Mouse (Mus musculus) lung, adult 2 months (tissue): ENCODE data around the gene Hmgcs1.
"Not testable (repeated sequence)": the region's sequence is repeated elsewhere in the genome, so short reads cannot be mapped to it uniquely, and the experiment has no call there.

Experiments used
- CTCF ChIP-seq: fragments of 200-500 bp; IDR thresholded peaks from 2 replicates; pipeline ENCODE4 v1.5.1; 2011; ENCODE audit warnings: mild to moderate bottlenecking, low read length, control low read depth; ENCODE audit not compliant: insufficient read depth
- POLR2A ChIP-seq: fragments of 200-500 bp; IDR thresholded peaks from 2 replicates; pipeline ENCODE4 v1.6.1; 2011; ENCODE audit warnings: low read depth, mild to moderate bottlenecking, control low read depth, low read length, borderline replicate concordance; ENCODE audit errors: extremely low read depth

DNA sequence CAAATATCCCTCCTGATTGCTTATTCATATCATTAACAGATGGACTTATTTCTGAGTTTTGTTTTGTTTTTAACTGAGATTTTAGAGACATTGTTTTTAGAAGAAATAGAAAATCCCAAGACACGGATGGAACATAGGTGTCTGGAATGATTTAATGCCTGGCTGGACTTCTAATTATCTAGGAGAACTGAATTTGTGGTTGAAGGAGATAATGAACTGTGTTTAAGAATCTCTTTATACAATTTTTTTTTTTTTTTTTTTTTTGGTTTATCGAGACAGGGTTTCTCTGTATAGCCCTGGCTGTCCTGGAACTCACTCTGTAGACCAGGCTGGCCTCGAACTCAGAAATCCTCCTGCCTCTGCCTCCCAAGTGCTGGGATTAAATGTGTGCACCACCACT, 1.8 kb downstream of the Hmgcs1 start:
- not testable (repeated sequence) for TF ChIP-seq POLR2A, CTCF
